Mouse (Mus musculus) intestine, postnatal 0 days (tissue): ENCODE measurements around the gene Ints3. TPM values are rescaled to one million over a fixed set of nuclear protein-coding genes. Genes with fewer than 3 reads are reported as not detected.

Experiments
- ATAC-seq: fragments of 200-750 bp; cut with Nextera tagmentation; 2 replicates; pipeline ENCODE4 v1.8.0; 2017; ENCODE audit warnings: mild to moderate bottlenecking, moderate TSS enrichment, moderate library complexity
- H3K27ac ChIP-seq: fragments of 300-500 bp; sonication (generic); 2 replicates; pipeline ENCODE4 v1.5.1; 2014; ENCODE audit warnings: mild to moderate bottlenecking, low read depth, low read length, moderate library complexity
- H3K27me3 ChIP-seq: fragments of 300-500 bp; sonication (generic); replicated peaks from 2 replicates; pipeline ENCODE4 v1.6.1; 2014; ENCODE audit warnings: low read length, mixed read lengths; ENCODE audit not compliant: control insufficient read depth, insufficient read depth
- H3K36me3 ChIP-seq: fragments of 300-500 bp; sonication (generic); 2 replicates; pipeline ENCODE4 v1.6.1; 2014; ENCODE audit warnings: mild to moderate bottlenecking, moderate library complexity; ENCODE audit not compliant: control insufficient read depth, insufficient read depth
- H3K4me1 ChIP-seq: fragments of 300-500 bp; sonication (generic); replicated peaks from 2 replicates; pipeline ENCODE4 v1.6.1; 2014; ENCODE audit warnings: antibody characterized with exemption, low read length, mixed read lengths; ENCODE audit not compliant: control insufficient read depth, insufficient read depth
- H3K4me2 ChIP-seq: fragments of 300-500 bp; sonication (generic); replicated peaks from 2 replicates; pipeline ENCODE4 v1.6.1; 2014; ENCODE audit warnings: low read depth, mild to moderate bottlenecking, moderate library complexity
- H3K4me3 ChIP-seq: fragments of 300-500 bp; sonication (generic); 2 replicates; pipeline ENCODE4 v1.5.1; 2014; ENCODE audit warnings: low read depth, low read length
- H3K9ac ChIP-seq: fragments of 300-500 bp; sonication (generic); 2 replicates; pipeline ENCODE4 v1.6.1; 2014; ENCODE audit warnings: mild to moderate bottlenecking, low read depth, low read length
- H3K9me3 ChIP-seq: fragments of 300-500 bp; sonication (generic); 2 replicates; pipeline ENCODE4 v1.6.1; 2016; ENCODE audit warnings: mixed run types; ENCODE audit not compliant: control insufficient read depth
- CTCF ChIP-seq: sonication (generic); IDR thresholded peaks from 2 replicates; pipeline ENCODE4 v1.5.1; 2016; ENCODE audit warnings: low read depth, mild to moderate bottlenecking, control low read depth, antibody characterized with exemption, moderate library complexity
- WGBS: fragments of 180-500 bp; shearing (Covaris S2); extraction: QIAGEN DNeasy Blood & Tissue Kit; methylation state at CpG from one replicate; pipeline ENCODE4 v1.1.7; 2014; 5-methylcytosine and 5-hydroxymethylcytosine counted together
- polyA plus RNA-seq: library from polyadenylated mRNA; unstranded; fragments of >200 nt; fragmentation: Nextera tagmentation; extraction: Ambion mirVana; gene quantifications from 2 replicates; pipeline ENCODE4 v1.2.1, GENCODE M21; 2015

The Ints3 gene
- polyA plus RNA-seq, 1 experiment from 2014 or later: 8.8 TPM

GRCm38 (mm10) chr3:90406414-90406813 is 27.0 kb downstream of the Ints3 start:
- Histone ChIP-seq H3K4me2 (no peak overlapping the region), H3K4me1 (no peaks in the 10 kb centered on the region), H3K4me3 (no peak overlapping the region), H3K27me3 (no peaks in the 10 kb centered on the region), H3K27ac (no peak overlapping the region), H3K36me3 (peaks cover 84% of the 10 kb centered on the region), H3K9me3 (no peaks in the 10 kb centered on the region), H3K9ac (no peak overlapping the region)
- 99% methylated on average over 5 of the region's 5 CpGs for WGBS
- ATAC-seq: no peak
- TF ChIP-seq CTCF: no peak

- H3K36me3 ChIP-seq: peaks cover 95% of the 10 kb centered on the region
- H3K9ac ChIP-seq: no peak overlapping the region
- H3K4me1 ChIP-seq: no peaks in the 10 kb centered on the region
- 70% methylated on average over 4 of the region's 4 CpGs for WGBS
- no peak overlapping the region for H3K4me2 ChIP-seq
- no peak overlapping the region for H3K27ac ChIP-seq
- no peak for ATAC-seq
- H3K27me3 ChIP-seq: no peaks in the 10 kb centered on the region
- H3K9me3 ChIP-seq: no peaks in the 10 kb centered on the region
- no peak for TF ChIP-seq CTCF
- no peak overlapping the region for H3K4me3 ChIP-seq
These were observed 28.8 kb downstream of the Ints3 start for GRCm38 (mm10) chr3:90404609-90405008.

- Histone ChIP-seq H3K4me1 (no peaks in the 10 kb centered on the region), H3K27me3 (no peaks in the 10 kb centered on the region), H3K9me3 (no peaks in the 10 kb centered on the region), H3K9ac (no peak overlapping the region), H3K4me3 (no peak overlapping the region), H3K36me3 (peaks cover 96% of the 10 kb centered on the region), H3K4me2 (no peak overlapping the region), H3K27ac (no peak overlapping the region)
- TF ChIP-seq CTCF: no peak
- WGBS: 84% methylated on average over 3 of the region's 3 CpGs
- no peak for ATAC-seq
These were observed 29.3 kb downstream of the Ints3 start for GRCm38 (mm10) chr3:90404121-90404520.

- no peak overlapping the region for H3K4me3 ChIP-seq
- H3K4me1 ChIP-seq: no peaks in the 10 kb centered on the region
- H3K27me3 ChIP-seq: no peaks in the 10 kb centered on the region
- no peaks in the 10 kb centered on the region for H3K9me3 ChIP-seq
- peak overlapping the region; percentile 5; the same call in 1 of the 2 replicates for H3K27ac ChIP-seq
- no peak for ATAC-seq
- H3K36me3 ChIP-seq: peaks cover 88% of the 10 kb centered on the region
- no peak for TF ChIP-seq CTCF
- 74% methylated on average over 4 of the region's 4 CpGs for WGBS
- no peak overlapping the region for H3K4me2 ChIP-seq
- no peak overlapping the region for H3K9ac ChIP-seq
These were observed 32.4 kb downstream of the Ints3 start for GRCm38 (mm10) chr3:90400993-90401392.

GRCm38 (mm10) chr3:90395629-90396028 is 37.8 kb downstream of the Ints3 start:
- TF ChIP-seq CTCF: no peak
- H3K9ac ChIP-seq: no peak overlapping the region
- no peaks in the 10 kb centered on the region for H3K27me3 ChIP-seq
- H3K27ac ChIP-seq: no peak overlapping the region
- H3K4me3 ChIP-seq: no peak overlapping the region
- peaks cover 85% of the 10 kb centered on the region for H3K36me3 ChIP-seq
- 68% methylated on average over 3 of the region's 3 CpGs for WGBS
- no peaks in the 10 kb centered on the region for H3K9me3 ChIP-seq
- no peak for ATAC-seq
- H3K4me1 ChIP-seq: no peaks in the 10 kb centered on the region
- no peak overlapping the region for H3K4me2 ChIP-seq

GRCm38 (mm10) chr3:90392661-90393060 is 40.8 kb downstream of the Ints3 start:
- H3K9ac ChIP-seq: no peak overlapping the region
- H3K27ac ChIP-seq: no peak overlapping the region
- no peaks in the 10 kb centered on the region for H3K27me3 ChIP-seq
- H3K4me3 ChIP-seq: no peak overlapping the region
- no peak for TF ChIP-seq CTCF
- H3K4me1 ChIP-seq: 0 out of 2 replicates have a peak, but pooled peaks cover 4% of the 10 kb centered on the region
- H3K36me3 ChIP-seq: peaks cover 61% of the 10 kb centered on the region
- no peaks in the 10 kb centered on the region for H3K9me3 ChIP-seq
- no peak for ATAC-seq
- no peak overlapping the region for H3K4me2 ChIP-seq
- 95% methylated on average over 3 of the region's 3 CpGs for WGBS

- H3K9ac ChIP-seq: no peak overlapping the region
- H3K4me1 ChIP-seq: 0 out of 2 replicates have a peak, but pooled peaks cover 4% of the 10 kb centered on the region
- H3K4me2 ChIP-seq: no peak overlapping the region
- no peaks in the 10 kb centered on the region for H3K27me3 ChIP-seq
- no peaks in the 10 kb centered on the region for H3K9me3 ChIP-seq
- H3K4me3 ChIP-seq: no peak overlapping the region
- H3K27ac ChIP-seq: no peak overlapping the region
- peaks cover 59% of the 10 kb centered on the region for H3K36me3 ChIP-seq
- no peak for TF ChIP-seq CTCF
- ATAC-seq: no peak
- WGBS: 91% methylated on average over 8 of the region's 8 CpGs
These were observed 41.5 kb downstream of the Ints3 start for GRCm38 (mm10) chr3:90391941-90392340.
